Mouse (Mus musculus) midbrain, embryonic 13.5 days (tissue): ENCODE measurements around the gene Pik3ap1. TPM values are rescaled to one million over a fixed set of nuclear protein-coding genes. Genes with fewer than 3 reads are reported as not detected.

Experiments
- ATAC-seq: fragments of 200-750 bp; cut with Nextera tagmentation; 2 replicates; pipeline ENCODE4 v1.8.0; 2017; ENCODE audit warnings: mild to moderate bottlenecking, moderate TSS enrichment, moderate library complexity
- H3K27ac ChIP-seq: fragments of 300-500 bp; sonication (generic); 2 replicates; pipeline ENCODE4 v1.5.1; 2015; ENCODE audit warnings: inconsistent platforms, mild to moderate bottlenecking, moderate library complexity
- H3K27me3 ChIP-seq: fragments of 300-500 bp; sonication (generic); 2 replicates; pipeline ENCODE4 v1.6.1; 2015; ENCODE audit warnings: mild to moderate bottlenecking, inconsistent platforms
- H3K36me3 ChIP-seq: fragments of 300-500 bp; sonication (generic); 2 replicates; pipeline ENCODE4 v1.6.1; 2015; ENCODE audit warnings: mild to moderate bottlenecking, inconsistent platforms
- H3K4me1 ChIP-seq: fragments of 300-500 bp; sonication (generic); replicated peaks from 2 replicates; pipeline ENCODE4 v1.6.1; 2015; ENCODE audit warnings: inconsistent platforms
- H3K4me2 ChIP-seq: fragments of 300-500 bp; sonication (generic); replicated peaks from 2 replicates; pipeline ENCODE4 v1.6.1; 2015; ENCODE audit warnings: moderate library complexity, mild to moderate bottlenecking, inconsistent platforms
- H3K4me3 ChIP-seq: fragments of 300-500 bp; sonication (generic); replicated peaks from 2 replicates; pipeline ENCODE4 v1.5.1; 2015; ENCODE audit warnings: mild to moderate bottlenecking, inconsistent platforms
- H3K9ac ChIP-seq: fragments of 300-500 bp; sonication (generic); replicated peaks from 2 replicates; pipeline ENCODE4 v1.6.1; 2015; ENCODE audit warnings: mild to moderate bottlenecking, inconsistent platforms
- H3K9me3 ChIP-seq: fragments of 300-500 bp; sonication (generic); 2 replicates; pipeline ENCODE4 v1.6.1; 2016; ENCODE audit warnings: mild to moderate bottlenecking, inconsistent platforms
- WGBS: fragments of 180-500 bp; shearing (Covaris S2); methylation state at CpG from one replicate; pipeline ENCODE4 v1.1.7; 2015; 5-methylcytosine and 5-hydroxymethylcytosine counted together
- polyA plus RNA-seq: library from polyadenylated mRNA; unstranded; fragments of >200 nt; fragmentation: Nextera tagmentation; extraction: Ambion mirVana; gene quantifications from 2 replicates; pipeline ENCODE4 v1.2.1, GENCODE M21; 2015

The Pik3ap1 gene
- polyA plus RNA-seq, 1 experiment from 2014 or later, result 1.4 TPM

GRCm38 (mm10) chr19:41233698-41234097 lies 151.2 kb downstream of the Pik3ap1 start:
- Histone ChIP-seq H3K27me3 (no peaks in the 10 kb centered on the region), H3K36me3 (peaks cover 50% of the 10 kb centered on the region), H3K4me1 (no peaks in the 10 kb centered on the region), H3K27ac (no peak overlapping the region), H3K9me3 (no peaks in the 10 kb centered on the region), H3K9ac (no peak overlapping the region), H3K4me2 (no peak overlapping the region), H3K4me3 (no peak overlapping the region)
- 95% methylated on average over 4 of the region's 4 CpGs for WGBS
- ATAC-seq, result no peak

Other genes with a start within 250 kb of the Pik3ap1 start
- gene Tll2, start 178.3 kb downstream of the Pik3ap1 start, polyA plus RNA-seq, result 1.4 and 1.6 TPM in 2 replicates
- gene Tm9sf3, start 121.1 kb downstream of the Pik3ap1 start, polyA plus RNA-seq, result 89.9 and 93.0 TPM in 2 replicates
- gene Lcor, start 97.5 kb upstream of the Pik3ap1 start, polyA plus RNA-seq, result 36.5 and 36.6 TPM in 2 replicates
- gene Gm340, start 197.3 kb upstream of the Pik3ap1 start, polyA plus RNA-seq, result 2.8 and 3.5 TPM in 2 replicates